Mouse (Mus musculus): ENCODE data around the gene Rab11fip2. TPM values are rescaled to one million over a fixed set of nuclear protein-coding genes. Genes with fewer than 3 reads are reported as not detected.

Rab11fip2 gene
- 1.3 TPM for polyA plus RNA-seq (2012; fragmentation: generic; extraction: Trizol)

GRCm38 (mm10) chr19:59943322-59943871 is at the start of gene Rab11fip2:
Gene Rab11fip2 (minus strand): TSS chr19:59943654.
- no peak for TF ChIP-seq TCF12 (IDR thresholded peaks at IDR 0.05; ENCODE audit: insufficient read depth, poor library complexity, severe bottlenecking)
- TF ChIP-seq MAX (IDR thresholded peaks at IDR 0.05; ENCODE audit: low read depth), result no peak
- no peak for TF ChIP-seq E2F4 (IDR thresholded peaks at IDR 0.05; ENCODE audit: insufficient read depth)
- TF ChIP-seq CEBPB (IDR thresholded peaks at IDR 0.05; ENCODE audit: insufficient read depth, poor library complexity, severe bottlenecking), result no peak
- TF ChIP-seq MYOD1 (IDR thresholded peaks at IDR 0.05; ENCODE audit: control insufficient read depth in 1 of 3, insufficient read length in 2 of 3, low read depth in 2 of 3), result no peak
- peak; percentile 62 for TF ChIP-seq POLR2AphosphoS2 (IDR thresholded peaks at IDR 0.05; ENCODE audit: insufficient read length, low read depth)
- no peak for TF ChIP-seq REST (IDR thresholded peaks at IDR 0.05; ENCODE audit: insufficient read depth, insufficient read length)
- TF ChIP-seq TCF3 (IDR thresholded peaks at IDR 0.05; ENCODE audit: insufficient read length, low read depth), result no peak
- no peak for TF ChIP-seq MYOG (IDR thresholded peaks at IDR 0.05; ENCODE audit: control insufficient read depth in 1 of 3, insufficient read depth in 1 of 3, insufficient read length in 2 of 3, low read depth in 2 of 3)
- peak; percentile 82 for TF ChIP-seq POLR2A (IDR thresholded peaks at IDR 0.05; ENCODE audit: insufficient read length, low read depth)
- TF ChIP-seq SRF (IDR thresholded peaks at IDR 0.05; ENCODE audit: control insufficient read depth, insufficient read length, low read depth), result no peak
- no peak for TF ChIP-seq USF1 (IDR thresholded peaks at IDR 0.05; ENCODE audit: low read depth)
- no peaks in the 10 kb centered on the region for H3K79me2 ChIP-seq (ENCODE audit: control insufficient read depth, insufficient read depth)
- H3K4me2 ChIP-seq (ENCODE audit: low read depth), result peak within 1 kb of the TSS; percentile 86
- peak within 1 kb of the TSS; percentile 37 for H3K4me3 ChIP-seq
- H3K36me3 ChIP-seq (ENCODE audit: control insufficient read depth, insufficient read depth), result no peaks in the 10 kb centered on the region
- peak within 1 kb of the TSS; percentile 76 for H3ac ChIP-seq (ENCODE audit: control insufficient read depth, insufficient read length)
- H3K27me3 ChIP-seq (ENCODE audit: control insufficient read depth, insufficient read depth, insufficient read length), result no peaks in the 10 kb centered on the region

GRCm38 (mm10) chr19:59981588-59981987 is 38.1 kb upstream of the Rab11fip2 start:
- TF ChIP-seq MYOD1 (IDR thresholded peaks at IDR 0.05; ENCODE audit: control insufficient read depth in 1 of 3, insufficient read length in 2 of 3, low read depth in 2 of 3), result no peak
- TF ChIP-seq POLR2A (IDR thresholded peaks at IDR 0.05; ENCODE audit: insufficient read length, low read depth), result no peak
- TF ChIP-seq CEBPB (IDR thresholded peaks at IDR 0.05; ENCODE audit: insufficient read depth, poor library complexity, severe bottlenecking), result no peak
- TF ChIP-seq REST (IDR thresholded peaks at IDR 0.05; ENCODE audit: insufficient read depth, insufficient read length), result no peak
- no peak for TF ChIP-seq POLR2AphosphoS2 (IDR thresholded peaks at IDR 0.05; ENCODE audit: insufficient read length, low read depth)
- no peak for TF ChIP-seq E2F4 (IDR thresholded peaks at IDR 0.05; ENCODE audit: insufficient read depth)
- no peak for TF ChIP-seq TCF12 (IDR thresholded peaks at IDR 0.05; ENCODE audit: insufficient read depth, poor library complexity, severe bottlenecking)
- TF ChIP-seq USF1 (IDR thresholded peaks at IDR 0.05; ENCODE audit: low read depth), result no peak
- no peak for TF ChIP-seq MYOG (IDR thresholded peaks at IDR 0.05; ENCODE audit: control insufficient read depth in 1 of 3, insufficient read depth in 1 of 3, insufficient read length in 2 of 3, low read depth in 2 of 3)
- no peak for TF ChIP-seq SRF (IDR thresholded peaks at IDR 0.05; ENCODE audit: control insufficient read depth, insufficient read length, low read depth)
- no peak for TF ChIP-seq MAX (IDR thresholded peaks at IDR 0.05; ENCODE audit: low read depth)
- TF ChIP-seq TCF3 (IDR thresholded peaks at IDR 0.05; ENCODE audit: insufficient read length, low read depth), result no peak
- H3K4me3 ChIP-seq, result no peak overlapping the region
- no peak overlapping the region for H3K4me2 ChIP-seq (ENCODE audit: low read depth)
- no peaks in the 10 kb centered on the region for H3K79me2 ChIP-seq (ENCODE audit: control insufficient read depth, insufficient read depth)
- no peaks in the 10 kb centered on the region for H3K27me3 ChIP-seq (ENCODE audit: control insufficient read depth, insufficient read depth, insufficient read length)
- H3ac ChIP-seq (ENCODE audit: control insufficient read depth, insufficient read length), result no peak overlapping the region
- H3K36me3 ChIP-seq (ENCODE audit: control insufficient read depth, insufficient read depth), result no peaks in the 10 kb centered on the region

- Histone ChIP-seq H3ac (ENCODE audit: control insufficient read depth, insufficient read length) (no peak overlapping the region), H3K36me3 (ENCODE audit: control insufficient read depth, insufficient read depth) (no peaks in the 10 kb centered on the region), H3K4me2 (ENCODE audit: low read depth) (no peak overlapping the region), H3K79me2 (ENCODE audit: control insufficient read depth, insufficient read depth) (no peaks in the 10 kb centered on the region), H3K4me3 (no peak overlapping the region), H3K27me3 (ENCODE audit: control insufficient read depth, insufficient read depth, insufficient read length) (no peaks in the 10 kb centered on the region)
- TF ChIP-seq E2F4 (IDR thresholded peaks at IDR 0.05; ENCODE audit: insufficient read depth) (no peak), MYOG (IDR thresholded peaks at IDR 0.05; ENCODE audit: control insufficient read depth in 1 of 3, insufficient read depth in 1 of 3, insufficient read length in 2 of 3, low read depth in 2 of 3) (no peak)
These were observed 11.5 kb upstream of the Rab11fip2 start for GRCm38 (mm10) chr19:59954936-59955335.

- no peak overlapping the region for H3K4me2 ChIP-seq (ENCODE audit: low read depth)
- TF ChIP-seq TCF12 (IDR thresholded peaks at IDR 0.05; ENCODE audit: insufficient read depth, poor library complexity, severe bottlenecking), result no peak
- H3K79me2 ChIP-seq (ENCODE audit: control insufficient read depth, insufficient read depth), result no peaks in the 10 kb centered on the region
- H3K36me3 ChIP-seq (ENCODE audit: control insufficient read depth, insufficient read depth), result no peaks in the 10 kb centered on the region
- H3ac ChIP-seq (ENCODE audit: control insufficient read depth, insufficient read length), result no peak overlapping the region
- no peaks in the 10 kb centered on the region for H3K27me3 ChIP-seq (ENCODE audit: control insufficient read depth, insufficient read depth, insufficient read length)
- no peak overlapping the region for H3K4me3 ChIP-seq
These were observed 6.3 kb upstream of the Rab11fip2 start for GRCm38 (mm10) chr19:59949731-59950130.

GRCm38 (mm10) chr19:59942716-59943321 is 635 bp downstream of the Rab11fip2 start:
- Histone ChIP-seq H3K27me3 (ENCODE audit: control insufficient read depth, insufficient read depth, insufficient read length) (no peaks in the 10 kb centered on the region), H3K4me2 (ENCODE audit: low read depth) (peak overlapping the region; percentile 78), H3K4me3 (peak overlapping the region; percentile 37), H3K79me2 (ENCODE audit: control insufficient read depth, insufficient read depth) (no peaks in the 10 kb centered on the region), H3ac (ENCODE audit: control insufficient read depth, insufficient read length) (peak overlapping the region; percentile 76), H3K36me3 (ENCODE audit: control insufficient read depth, insufficient read depth) (no peaks in the 10 kb centered on the region)
- TF ChIP-seq MAX (IDR thresholded peaks at IDR 0.05; ENCODE audit: low read depth) (no peak), POLR2A (IDR thresholded peaks at IDR 0.05; ENCODE audit: insufficient read length, low read depth) (no peak), USF1 (IDR thresholded peaks at IDR 0.05; ENCODE audit: low read depth) (no peak)

All from myocyte (in vitro differentiated cells).